Mouse (Mus musculus) CH12.LX (cell line): ENCODE results near the gene Ly75. TPM values are rescaled to one million over a fixed set of nuclear protein-coding genes. Genes with fewer than 3 reads are reported as not detected.

Experiments used
- DNase-seq: peaks from one replicate; pipeline ENCODE4 v3.0.0-alpha.2; 2013; ENCODE audit errors: extremely low read depth
- H3K27ac ChIP-seq: 2 replicates; pipeline ENCODE4 v1.5.1; 2012; ENCODE audit warnings: low read depth, mild to moderate bottlenecking, control low read depth, moderate library complexity; ENCODE audit not compliant: insufficient read depth
- H3K27me3 ChIP-seq: replicated peaks from 2 replicates; pipeline ENCODE3; 2012; ENCODE audit warnings: inconsistent platforms
- H3K36me3 ChIP-seq, 2 experiments: replicated peaks in 1 of 2; 2 replicates each; pipeline versions ENCODE3 to v1.6.1; 2012; ENCODE audit warnings: inconsistent platforms in 1 of 2, low read length in 1 of 2, mild to moderate bottlenecking in 1 of 2, mixed read lengths in 1 of 2, moderate library complexity in 1 of 2; ENCODE audit not compliant: control insufficient read depth in 1 of 2, insufficient read depth in 1 of 2
- H3K4me1 ChIP-seq, 2 experiments: 2 replicates each; pipeline ENCODE4 v1.6.1; 2012; ENCODE audit warnings: inconsistent platforms in 1 of 2, moderate library complexity in 1 of 2; ENCODE audit not compliant: insufficient read depth in 2 of 2, control insufficient read depth in 1 of 2
- H3K4me2 ChIP-seq: 2 replicates; pipeline ENCODE4 v1.6.1; 2012; ENCODE audit warnings: low read depth, mild to moderate bottlenecking, control low read depth; ENCODE audit not compliant: poor library complexity, insufficient read depth, severe bottlenecking
- H3K4me3 ChIP-seq, 3 experiments: fragments of 150-350 bp in 1 of 3; sonication (generic) in 1 of 3; replicated peaks in 1 of 3; 2 replicates each; pipeline versions ENCODE3 to v1.5.1; 2011 to 2012; ENCODE audit warnings: low read depth in 2 of 3, low read length in 2 of 3, mild to moderate bottlenecking in 2 of 3, moderate library complexity in 2 of 3, control low read depth in 1 of 3, improper control_type of control experiment in 1 of 3, inconsistent platforms in 1 of 3, mixed read lengths in 1 of 3; ENCODE audit not compliant: poor library complexity in 1 of 3
- H3K79me2 ChIP-seq: replicated peaks from 2 replicates; pipeline ENCODE4 v1.6.1; 2012; ENCODE audit warnings: mild to moderate bottlenecking, moderate library complexity; ENCODE audit not compliant: control insufficient read depth, poor library complexity, insufficient read depth, severe bottlenecking; ENCODE audit errors: extremely low read depth
- H3K9ac ChIP-seq: 2 replicates; pipeline ENCODE4 v1.6.1; 2012; ENCODE audit warnings: low read depth, mild to moderate bottlenecking, control low read depth, moderate library complexity; ENCODE audit not compliant: insufficient read depth
- H3K9me3 ChIP-seq: replicated peaks from 2 replicates; pipeline ENCODE3; 2012; ENCODE audit warnings: low read length, inconsistent platforms, mixed read lengths
- BHLHE40 ChIP-seq: IDR thresholded peaks from 2 replicates; pipeline ENCODE4 v1.6.1; 2011; ENCODE audit warnings: mild to moderate bottlenecking, low read depth, low read length, improper control_type of control experiment
- CHD1 ChIP-seq: IDR thresholded peaks from 2 replicates; pipeline ENCODE4 v1.6.1; 2012; ENCODE audit warnings: low read depth, low read length, improper control_type of control experiment, inconsistent platforms
- CHD2 ChIP-seq: IDR thresholded peaks from 2 replicates; pipeline ENCODE4 v1.6.1; 2011; ENCODE audit warnings: low read length, improper control_type of control experiment
- E2F4 ChIP-seq: IDR thresholded peaks from 2 replicates; pipeline ENCODE4 v1.6.1; 2011; ENCODE audit warnings: low read depth, low read length, improper control_type of control experiment; ENCODE audit not compliant: insufficient replicate concordance
- ELF1 ChIP-seq: IDR thresholded peaks from 2 replicates; pipeline ENCODE4 v1.6.1; 2014; ENCODE audit warnings: low read depth, mild to moderate bottlenecking, inconsistent platforms, low read length, improper control_type of control experiment
- EP300 ChIP-seq: IDR thresholded peaks from 2 replicates; pipeline ENCODE4 v1.6.1; 2011; ENCODE audit warnings: low read length, improper control_type of control experiment
- ETS1 ChIP-seq: conservative IDR thresholded peaks from 2 replicates; pipeline ENCODE4 v1.6.1; 2012; ENCODE audit warnings: low read depth, mild to moderate bottlenecking, inconsistent platforms, low read length, improper control_type of control experiment, moderate library complexity
- HCFC1 ChIP-seq: IDR thresholded peaks from 2 replicates; pipeline ENCODE4 v1.6.1; 2012; ENCODE audit warnings: low read depth, mild to moderate bottlenecking, inconsistent platforms, low read length, improper control_type of control experiment
- JUND ChIP-seq: conservative IDR thresholded peaks from 2 replicates; pipeline ENCODE4 v1.6.1; 2011; ENCODE audit warnings: low read depth, low read length, improper control_type of control experiment
- KAT2A ChIP-seq: IDR thresholded peaks from 2 replicates; pipeline ENCODE4 v1.6.1; 2012; ENCODE audit warnings: low read length, improper control_type of control experiment, inconsistent platforms; ENCODE audit not compliant: insufficient replicate concordance
- MAX ChIP-seq: IDR thresholded peaks from 2 replicates; pipeline ENCODE4 v1.6.1; 2011; ENCODE audit warnings: low read length, improper control_type of control experiment
- MAZ ChIP-seq: IDR thresholded peaks from 2 replicates; pipeline ENCODE4 v1.6.1; 2012; ENCODE audit warnings: low read depth, mild to moderate bottlenecking, inconsistent platforms, low read length, improper control_type of control experiment, moderate library complexity
- MYC ChIP-seq: IDR thresholded peaks from 2 replicates; pipeline ENCODE4 v1.6.1; 2011; ENCODE audit warnings: low read depth, mild to moderate bottlenecking, improper control_type of control experiment, low read length
- NELFE ChIP-seq: IDR thresholded peaks from 2 replicates; pipeline ENCODE4 v1.6.1; 2011; ENCODE audit warnings: low read depth, low read length, improper control_type of control experiment
- NRF1 ChIP-seq: IDR thresholded peaks from 2 replicates; pipeline ENCODE4 v1.6.1; 2014; ENCODE audit warnings: low read depth, mild to moderate bottlenecking, inconsistent platforms, low read length, improper control_type of control experiment, moderate library complexity
- PAX5 ChIP-seq: IDR thresholded peaks from 2 replicates; pipeline ENCODE4 v1.6.1; 2012; ENCODE audit warnings: low read length, inconsistent platforms, mixed read lengths
- POLR2A ChIP-seq: IDR thresholded peaks from 2 replicates; pipeline ENCODE4 v1.6.1; 2011; ENCODE audit warnings: low read depth, mild to moderate bottlenecking, improper control_type of control experiment, low read length
- POLR2AphosphoS2 ChIP-seq: IDR thresholded peaks from 2 replicates; pipeline ENCODE4 v1.6.1; 2011; ENCODE audit warnings: low read depth, low read length, improper control_type of control experiment
- RAD21 ChIP-seq: IDR thresholded peaks from 2 replicates; pipeline ENCODE4 v1.6.1; 2011; ENCODE audit warnings: low read depth, mild to moderate bottlenecking, low read length, improper control_type of control experiment, moderate library complexity
- SIN3A ChIP-seq: IDR thresholded peaks from 2 replicates; pipeline ENCODE4 v1.6.1; 2012; ENCODE audit warnings: low read length, improper control_type of control experiment, inconsistent platforms
- TCF12 ChIP-seq: IDR thresholded peaks from 2 replicates; pipeline ENCODE4 v1.6.1; 2014; ENCODE audit warnings: low read depth, mild to moderate bottlenecking, inconsistent platforms, low read length, improper control_type of control experiment
- USF2 ChIP-seq: conservative IDR thresholded peaks from 2 replicates; pipeline ENCODE4 v1.6.1; 2011; ENCODE audit warnings: low read depth, low read length, improper control_type of control experiment
- ZC3H11A ChIP-seq: IDR thresholded peaks from 2 replicates; pipeline ENCODE4 v1.6.1; 2012; ENCODE audit warnings: low read depth, mild to moderate bottlenecking, inconsistent platforms, low read length, improper control_type of control experiment
- ZKSCAN1 ChIP-seq: IDR thresholded peaks from 2 replicates; pipeline ENCODE4 v1.6.1; 2012; ENCODE audit warnings: low read depth, inconsistent platforms, low read length, improper control_type of control experiment, borderline replicate concordance
- ZMIZ1 ChIP-seq: IDR thresholded peaks from 2 replicates; pipeline ENCODE4 v1.6.1; 2012; ENCODE audit warnings: low read depth, mild to moderate bottlenecking, inconsistent platforms, low read length, improper control_type of control experiment
- dilution Hi-C: fragments of 300-500 bp; cut with MboI; formaldehyde crosslinking; loops from 2 replicates; pipeline ENCODE4 v1.14.3; 2020; ENCODE audit warnings: low sequenced_read_pairs; ENCODE audit not compliant: extremely low pct_unique_long_range_greater_than_20kb, extremely low pct_ligation_motif_present
- in situ Hi-C: fragments of 300-500 bp; cut with MboI; formaldehyde crosslinking; loops from 3 replicates; pipeline ENCODE4 v1.14.3; 2019; ENCODE audit warnings: low sequenced_read_pairs, low pct_ligation_motif_present, low pct_unique_long_range_greater_than_20kb, mixed read lengths
- polyA plus RNA-seq: library from polyadenylated mRNA; unstranded; fragments of >175 nt; gene quantifications from 2 replicates; pipeline ENCODE4 v1.2.1, GENCODE M21; 2012; ENCODE audit warnings: low read depth; ENCODE audit not compliant: insufficient read length
- total RNA-seq, 2 experiments: library from RNA; depleted of rRNA; stranded (reverse); fragments of 300-350 nt in 1 of 2; fragments of >200 nt in 1 of 2; gene quantifications; 2 replicates each; pipeline ENCODE4 v1.2.3; 2012 to 2014

Gene Ly75
- total and polyA plus RNA-seq, 3 experiments, result 10.6 to 32.2 (median 13.8) TPM

- Histone ChIP-seq H3K27ac (no peak overlapping the region), H3K79me2 (no peaks in the 10 kb centered on the region), H3K9ac (no peak overlapping the region), H3K4me3 (no peak overlapping the region), H3K9me3 (no peaks in the 10 kb centered on the region), H3K36me3 (peaks cover 49 to 74% of the 10 kb centered on the region in 2 experiments), H3K4me1 (no peaks in the 10 kb centered on the region), H3K27me3 (no peaks in the 10 kb centered on the region), H3K4me2 (no peak overlapping the region)
- in situ Hi-C loops (no loop called here), dilution Hi-C loops (no loop called here)
- TF ChIP-seq KAT2A (no peak), MYC (no peak), HCFC1 (no peak), NELFE (no peak), NRF1 (no peak), ELF1 (no peak), CHD1 (no peak), SIN3A (no peak), RAD21 (no peak), POLR2A (no peak), ZC3H11A (no peak), MAX (no peak), CHD2 (no peak), POLR2AphosphoS2 (no peak), E2F4 (no peak), JUND (no peak), ETS1 (no peak), PAX5 (no peak), BHLHE40 (no peak)
- DNase-seq, result no peak
Observed at GRCm38 (mm10) chr2:60354541-60355387, 28.3 kb downstream of the Ly75 start.

- dilution Hi-C loops, result no loop called here
- TF ChIP-seq TCF12, result no peak
- no peak for TF ChIP-seq NRF1
- TF ChIP-seq CHD1, result no peak
- no peak for TF ChIP-seq KAT2A
- TF ChIP-seq EP300, result no peak
- TF ChIP-seq MAZ, result no peak
- TF ChIP-seq ETS1, result no peak
- no peak for TF ChIP-seq HCFC1
- no peak for TF ChIP-seq E2F4
- no peak for TF ChIP-seq ZMIZ1
- no peak for TF ChIP-seq MYC
- TF ChIP-seq USF2, result no peak
- no peak for TF ChIP-seq ZKSCAN1
- Histone ChIP-seq H3K4me2 (no peak overlapping the region), H3K9me3 (no peaks in the 10 kb centered on the region), H3K79me2 (no peaks in the 10 kb centered on the region), H3K9ac (no peak overlapping the region), H3K4me3 (no peak overlapping the region), H3K27me3 (no peaks in the 10 kb centered on the region), H3K27ac (no peak overlapping the region), H3K36me3 (peaks cover 61 to 85% of the 10 kb centered on the region in 2 experiments), H3K4me1 (no peaks in the 10 kb centered on the region)
- DNase-seq, result no peak
- in situ Hi-C loops, result no loop called here
Observed at GRCm38 (mm10) chr2:60352296-60352695, 30.8 kb downstream of the Ly75 start.
